In the genomic region with DNA sequence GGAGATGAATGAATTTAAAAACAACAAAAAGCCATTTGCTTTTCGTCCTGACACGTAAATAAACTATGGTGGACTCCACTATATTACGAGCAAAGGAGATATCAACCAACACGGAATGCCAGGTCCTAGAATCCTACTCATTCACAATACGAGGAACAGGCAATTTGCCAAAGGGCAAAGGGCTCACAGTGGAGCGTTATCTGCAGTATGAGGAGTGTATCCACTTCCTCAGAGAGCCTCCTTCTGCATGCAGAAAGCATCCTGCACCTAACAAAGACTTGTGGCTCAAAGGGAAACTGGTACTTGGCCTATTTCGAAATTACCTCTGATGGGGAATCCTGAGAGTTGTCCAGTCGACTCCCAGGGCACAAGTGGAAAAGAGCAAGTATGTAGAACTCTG, we compare ENCODE assay signal across 17 mouse cellular contexts.
DNase-seq lines count a peak whose midpoint lies in the region; ATAC-seq and TF ChIP-seq lines count a peak whose summit lies in the region.
"Had no signal": no experiment of that assay in that cellular context is flagged by ENCODE, and none has a peak within 500 bp of the region (broad histone marks: within the 10 kb centered on the region; RNA-seq: fewer than 3 reads in every experiment).

No protein-coding gene starts in this region.

- 45% methylated on average over 8 of the region's 8 CpGs for WGBS in kidney, adult 2 months
- 44% methylated on average over 8 of the region's 8 CpGs for WGBS in kidney, embryonic 15.5 days
- WGBS in limb, embryonic 10.5 days, result 77% methylated on average over 8 of the region's 8 CpGs

- no peak overlapping the region for H3K9ac ChIP-seq in kidney, embryonic 15.5 days
- H3K9ac ChIP-seq: hindbrain, embryonic 15.5 days; limb, embryonic 12.5 days had no signal

- no peaks in the 10 kb centered on the region for H3K9me3 ChIP-seq in kidney, embryonic 15.5 days (replicated peaks)
- H3K9me3 ChIP-seq in limb, embryonic 10.5 days (replicated peaks), result no peaks in the 10 kb centered on the region
- H3K9me3 ChIP-seq: forebrain, embryonic 10.5 days; hindbrain, embryonic 15.5 days; limb, embryonic 12.5 days had no signal

- TF ChIP-seq POLR2A in kidney, adult 2 months (IDR thresholded peaks at IDR 0.05; ENCODE audit: low read depth, low read length), result no peak

- no peaks in the 10 kb centered on the region for H3K4me1 ChIP-seq in kidney, adult 2 months (ENCODE audit: control insufficient read depth, insufficient read depth, low read length)
- peaks cover 24% of the 10 kb centered on the region for H3K4me1 ChIP-seq in kidney, embryonic 15.5 days
- peaks cover 33% of the 10 kb centered on the region for H3K4me1 ChIP-seq in limb, embryonic 10.5 days

- no peaks in the 10 kb centered on the region for H3K36me3 ChIP-seq in kidney, adult 2 months (ENCODE audit: control insufficient read depth, insufficient read depth, low read length)
- H3K36me3 ChIP-seq in kidney, embryonic 15.5 days, result no peaks in the 10 kb centered on the region
- H3K36me3 ChIP-seq in limb, embryonic 10.5 days, result no peaks in the 10 kb centered on the region
- H3K36me3 ChIP-seq: forebrain, embryonic 10.5 days; hindbrain, embryonic 15.5 days; limb, embryonic 12.5 days had no signal

- DNase-seq in kidney, adult 2 months, result peak; percentile 64
- DNase-seq in kidney, postnatal 10 days, result peak; percentile 72
- DNase-seq in left cerebral cortex, postnatal 36 days (ENCODE audit: low spot score in 2 of 2), result no peak
- no peak for DNase-seq in limb, embryonic 10.5 days (ENCODE audit: low spot score)
- DNase-seq in frontal cortex, postnatal 14 days (ENCODE audit: low spot score in 2 of 2), result no peak
- DNase-seq: cerebellum, adult 11 months; embryo, embryonic 11 days; gastrocnemius, postnatal 36 days; retina, postnatal 1 day had no signal

- H3K27ac ChIP-seq in kidney, adult 2 months (ENCODE audit: insufficient read depth, low read depth, low read length), result no peak overlapping the region
- no peak overlapping the region for H3K27ac ChIP-seq in kidney, embryonic 15.5 days
- no peak overlapping the region for H3K27ac ChIP-seq in limb, embryonic 10.5 days
- H3K27ac ChIP-seq: forebrain, embryonic 10.5 days; hindbrain, embryonic 15.5 days; limb, embryonic 12.5 days; macrophage had no signal

- ATAC-seq in kidney, embryonic 15.5 days (replicated peaks; ENCODE audit: low FRiP score), result no peak
- ATAC-seq in common myeloid progenitor, adult 5-6 weeks (replicated peaks; ENCODE audit: low read depth, poor library complexity, severe bottlenecking), result peak; percentile 76
- peak; percentile 47 for ATAC-seq in megakaryocyte progenitor cell, adult 5-6 weeks (replicated peaks; ENCODE audit: poor library complexity)

- no peak overlapping the region for H3K4me3 ChIP-seq in kidney, adult 2 months (ENCODE audit: insufficient read depth, low read depth, low read length)
- H3K4me3 ChIP-seq in kidney, embryonic 15.5 days (replicated peaks), result no peak overlapping the region
- H3K4me3 ChIP-seq in limb, embryonic 10.5 days, result no peak overlapping the region
- H3K4me3 ChIP-seq: forebrain, embryonic 10.5 days; hindbrain, embryonic 15.5 days; limb, embryonic 12.5 days; myocyte had no signal

- intact Hi-C loops in left cerebral cortex, postnatal 36 days (cut with DNase I), result no loop called here

- H3K27me3 ChIP-seq in kidney, adult 2 months (replicated peaks; ENCODE audit: control insufficient read depth, insufficient read depth, low read length), result no peaks in the 10 kb centered on the region
- 0 out of 2 replicates have a peak, but pooled peaks cover 4% of the 10 kb centered on the region for H3K27me3 ChIP-seq in kidney, embryonic 15.5 days
- peaks cover 16% of the 10 kb centered on the region for H3K27me3 ChIP-seq in limb, embryonic 10.5 days (ENCODE audit: low read depth, poor library complexity, severe bottlenecking)
- H3K27me3 ChIP-seq: hindbrain, embryonic 15.5 days; limb, embryonic 12.5 days had no signal

- no peak overlapping the region for H3K4me2 ChIP-seq in kidney, embryonic 15.5 days
- H3K4me2 ChIP-seq: hindbrain, embryonic 15.5 days; limb, embryonic 12.5 days had no signal

- TF ChIP-seq CTCF in kidney, adult 2 months (conservative IDR thresholded peaks at IDR 0.05; ENCODE audit: insufficient read depth, insufficient read length, low read depth, low read length), result no peak

Comparison
In these comparisons a context has a peak if more than half of its experiments do, and no peak if none do; other contexts are left out.
1. DNase-seq: peak in kidney, adult 2 months (single experiment) and kidney, postnatal 10 days (single experiment); none in left cerebral cortex, postnatal 36 days (0 of 2), limb, embryonic 10.5 days (single experiment) and frontal cortex, postnatal 14 days (0 of 2).